Mouse (Mus musculus): Measurements from ENCODE around the gene Phgr1. TPM values are rescaled to one million over a fixed set of nuclear protein-coding genes. Genes with fewer than 3 reads are reported as not detected.

Gene Phgr1
- not detected in 2 replicates for polyA plus RNA-seq (2012; ENCODE audit: low replicate concordance)

GRCm38 (mm10) chr2:118772158-118772874, at the start of gene Phgr1:
Gene Phgr1 (plus strand): TSS chr2:118772769.

GRCm38 (mm10) chr2:118728337-118728736, 44.2 kb upstream of the Phgr1 start, which contains the start of gene Plcb2:
Gene Plcb2 (minus strand): TSS chr2:118728438.

GRCm38 (mm10) chr2:118745232-118745884, 27.2 kb upstream of the Phgr1 start, which contains the start of gene Inafm2:
Gene Inafm2 (plus strand): TSS chr2:118745758.

GRCm38 (mm10) chr2:118761906-118762783, 10.4 kb upstream of the Phgr1 start, which contains the start of gene Ccdc9b:
Gene Ccdc9b (minus strand): TSS chr2:118762661.

DNA sequence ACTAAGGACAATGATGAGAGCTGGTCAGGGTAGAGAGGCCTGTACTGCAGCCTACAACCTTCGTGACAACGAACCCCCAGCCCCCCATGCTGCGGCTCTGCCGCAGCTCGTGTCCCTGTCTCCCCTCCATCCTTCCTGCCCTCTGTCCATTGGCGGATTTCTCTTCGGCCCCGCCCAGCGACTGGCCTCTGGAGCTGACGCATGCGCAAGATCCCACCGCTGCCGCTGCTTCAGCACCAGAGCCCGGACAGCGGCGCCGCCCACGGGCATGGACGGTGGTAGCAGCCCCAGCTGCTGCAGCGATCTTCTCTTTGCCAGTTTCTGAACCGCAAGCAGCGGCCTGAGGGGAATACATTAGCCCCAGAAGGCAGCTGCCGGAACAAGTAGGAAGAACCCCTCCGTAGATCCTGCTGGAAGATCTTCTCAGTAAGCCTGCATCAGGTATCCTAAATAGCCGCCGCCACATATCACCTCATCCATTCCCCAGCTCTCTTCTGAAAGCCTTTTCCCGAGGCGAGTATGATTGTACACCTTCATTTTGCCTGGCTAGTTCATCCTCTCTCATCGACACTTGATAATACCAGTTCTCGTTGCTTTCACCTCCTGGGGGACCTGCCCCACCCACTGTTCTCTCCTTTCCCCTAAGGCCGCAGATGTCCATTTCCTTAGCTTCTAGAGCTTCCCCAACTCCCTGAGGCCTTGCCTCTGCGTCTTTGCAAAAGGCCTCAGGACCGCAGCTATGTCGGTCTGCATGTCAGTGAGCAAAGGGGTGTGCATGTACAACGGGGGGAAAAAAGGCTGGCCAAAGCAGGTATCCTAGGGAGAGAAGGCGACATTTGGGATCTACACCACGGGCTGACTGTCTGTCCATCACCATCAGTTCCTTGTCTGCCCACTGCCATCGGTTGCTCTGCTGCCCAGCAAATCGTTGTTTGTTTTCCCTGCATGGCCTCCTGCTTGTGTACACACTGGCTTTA, 7.2 kb downstream of the Phgr1 start, which contains the start of gene Disp2:
Disp2 (plus strand) TSS at position 216 of the 977 bp plus-strand sequence.

GRCm38 (mm10) chr2:118813981-118814836, 41.6 kb downstream of the Phgr1 start, which contains the start of gene Knstrn:
Gene Knstrn (plus strand): TSS chr2:118814003.

Other genes with a start within 250 kb of the Phgr1 start
- 112 and 168 TPM in 2 replicates for gene Bmf, start 223.1 kb upstream of the Phgr1 start, polyA plus RNA-seq (2012; ENCODE audit: low replicate concordance)
- 2.6 and 4.6 TPM in 2 replicates for gene Bub1b, start 174.6 kb upstream of the Phgr1 start, polyA plus RNA-seq (2012; ENCODE audit: low replicate concordance)
- gene Pak6, start 109.5 kb upstream of the Phgr1 start, polyA plus RNA-seq (2012; ENCODE audit: low replicate concordance), result 0.53 and 0.80 TPM in 2 replicates
- gene Ankrd63, start 68.8 kb upstream of the Phgr1 start, polyA plus RNA-seq (2012; ENCODE audit: low replicate concordance), result 0.07 and 0.10 TPM in 2 replicates
- gene Plcb2, start 44.3 kb upstream of the Phgr1 start, polyA plus RNA-seq (2012; ENCODE audit: low replicate concordance), result 45.0 and 105 TPM in 2 replicates
- gene Inafm2, start 27.0 kb upstream of the Phgr1 start, polyA plus RNA-seq (2012; ENCODE audit: low replicate concordance), result 28.6 and 74.0 TPM in 2 replicates
- 0.24 and 0.42 TPM in 2 replicates for gene Ccdc9b, start 10.1 kb upstream of the Phgr1 start, polyA plus RNA-seq (2012; ENCODE audit: low replicate concordance)
- 0.05 and 0.15 TPM in 2 replicates for gene Disp2, start 7.0 kb downstream of the Phgr1 start, polyA plus RNA-seq (2012; ENCODE audit: low replicate concordance)
- gene Knstrn, start 41.2 kb downstream of the Phgr1 start, polyA plus RNA-seq (2012; ENCODE audit: low replicate concordance), result 27.4 and 56.6 TPM in 2 replicates
- 3.8 and 16.8 TPM in 2 replicates for gene Ivd, start 89.2 kb downstream of the Phgr1 start, polyA plus RNA-seq (2012; ENCODE audit: low replicate concordance)
- gene Bahd1, start 127.6 kb downstream of the Phgr1 start, polyA plus RNA-seq (2012; ENCODE audit: low replicate concordance), result 71.3 and 106 TPM in 2 replicates
- gene Chst14, start 153.7 kb downstream of the Phgr1 start, polyA plus RNA-seq (2012; ENCODE audit: low replicate concordance), result 9.5 and 19.0 TPM in 2 replicates